Mouse (Mus musculus) heart, embryonic 16.5 days (tissue): ENCODE measurements at regions not wholly inside any gene's neighbourhood (a gene's known extent, or its start where the extent isn't known, plus 50 kb on each side); places are given as distances from the start of the nearest gene placed in this dataset.

ENCODE experiments used
- ATAC-seq: fragments of 200-750 bp; cut with Nextera tagmentation; replicated peaks from 2 replicates; pipeline ENCODE4 v1.8.0; 2017; ENCODE audit warnings: moderate number of reproducible peaks; ENCODE audit not compliant: insufficient read depth, low FRiP score; ENCODE audit errors: extremely low read depth
- H3K27ac ChIP-seq: fragments of 300-500 bp; sonication (generic); 2 replicates; pipeline ENCODE4 v1.5.1; 2014; ENCODE audit warnings: mild to moderate bottlenecking, low read length, control low read depth, moderate library complexity
- H3K27me3 ChIP-seq: fragments of 300-500 bp; sonication (generic); 2 replicates; pipeline ENCODE4 v1.6.1; 2014; ENCODE audit warnings: low read length, mixed read lengths; ENCODE audit not compliant: control insufficient read depth, insufficient read depth
- H3K36me3 ChIP-seq: fragments of 300-500 bp; sonication (generic); 2 replicates; pipeline ENCODE4 v1.6.1; 2014; ENCODE audit not compliant: control insufficient read depth, insufficient read depth
- H3K4me1 ChIP-seq: fragments of 300-500 bp; sonication (generic); 2 replicates; pipeline ENCODE4 v1.6.1; 2014; ENCODE audit warnings: low read length, mixed read lengths; ENCODE audit not compliant: control insufficient read depth, insufficient read depth
- H3K4me2 ChIP-seq: fragments of 300-500 bp; sonication (generic); 2 replicates; pipeline ENCODE4 v1.6.1; 2014; ENCODE audit warnings: low read depth, mild to moderate bottlenecking, control low read depth, low read length
- H3K4me3 ChIP-seq: fragments of 300-500 bp; sonication (generic); 2 replicates; pipeline ENCODE4 v1.5.1; 2014; ENCODE audit warnings: mild to moderate bottlenecking, control low read depth, low read length
- H3K9ac ChIP-seq: fragments of 300-500 bp; sonication (generic); 2 replicates; pipeline ENCODE4 v1.6.1; 2014; ENCODE audit warnings: low read length, control low read depth
- H3K9me3 ChIP-seq: fragments of 300-500 bp; sonication (generic); replicated peaks from 2 replicates; pipeline ENCODE4 v1.6.1; 2016; ENCODE audit warnings: low read length; ENCODE audit not compliant: control insufficient read depth
- WGBS: fragments of 180-500 bp; shearing (Covaris S2); extraction: QIAGEN DNeasy Blood & Tissue Kit; methylation state at CpG from one replicate; pipeline ENCODE4 v1.1.7; 2014; 5-methylcytosine and 5-hydroxymethylcytosine counted together

DNA sequence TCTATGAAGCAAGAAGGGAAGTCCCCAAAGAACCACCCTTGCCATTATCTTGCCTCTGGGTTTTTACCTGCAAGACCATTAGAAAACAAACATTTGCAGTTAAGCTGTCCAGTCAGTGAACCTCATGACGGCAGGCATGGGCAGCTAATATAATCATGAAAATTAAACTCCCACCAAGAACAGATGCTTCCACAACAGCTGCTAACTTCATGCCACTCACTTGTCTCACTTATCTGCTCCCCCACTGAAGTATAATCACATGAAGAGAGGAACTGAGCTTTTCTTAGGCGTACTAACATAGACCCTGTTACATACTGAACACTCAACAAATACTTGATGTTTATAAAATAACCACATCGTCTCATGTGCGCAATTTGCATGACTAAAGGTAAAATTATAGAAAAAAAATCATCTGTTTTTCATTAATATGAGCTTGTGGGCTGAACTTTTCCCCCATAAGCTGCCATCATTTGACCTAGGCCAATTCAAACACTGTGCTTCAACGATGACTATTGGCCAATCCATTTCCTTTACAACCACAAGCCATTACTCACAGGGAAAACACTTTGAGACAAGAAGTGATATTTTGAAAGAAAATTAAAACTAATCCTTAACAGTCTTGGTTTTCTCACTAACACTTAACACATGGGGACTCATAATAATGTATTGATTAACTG lies 267.1 kb downstream of the Nuf2 start:
- H3K36me3 ChIP-seq, result no peaks in the 10 kb centered on the region
- H3K9me3 ChIP-seq, result no peaks in the 10 kb centered on the region
- ATAC-seq, result no peak
- no peak overlapping the region for H3K27ac ChIP-seq
- WGBS, result 78% methylated on average over 5 of the region's 5 CpGs
- H3K4me1 ChIP-seq, result no peaks in the 10 kb centered on the region
- H3K4me2 ChIP-seq, result no peak overlapping the region
- no peaks in the 10 kb centered on the region for H3K27me3 ChIP-seq
- no peak overlapping the region for H3K9ac ChIP-seq
- no peak overlapping the region for H3K4me3 ChIP-seq

GRCm38 (mm10) chr1:169254250-169254937 lies 276.9 kb downstream of the Nuf2 start:
- no peak for ATAC-seq
- peaks cover 7% of the 10 kb centered on the region for H3K4me1 ChIP-seq
- WGBS, result 49% methylated on average over 7 of the region's 7 CpGs
- H3K27ac ChIP-seq, result no peak overlapping the region
- H3K4me2 ChIP-seq, result no peak overlapping the region
- H3K4me3 ChIP-seq, result no peak overlapping the region
- peaks cover 30% of the 10 kb centered on the region for H3K27me3 ChIP-seq
- no peaks in the 10 kb centered on the region for H3K36me3 ChIP-seq
- no peaks in the 10 kb centered on the region for H3K9me3 ChIP-seq
- no peak overlapping the region for H3K9ac ChIP-seq

- Histone ChIP-seq H3K9ac (no peak overlapping the region), H3K27ac (no peak overlapping the region), H3K9me3 (no peaks in the 10 kb centered on the region), H3K36me3 (no peaks in the 10 kb centered on the region), H3K27me3 (peaks cover 23% of the 10 kb centered on the region), H3K4me1 (peaks cover 10% of the 10 kb centered on the region), H3K4me2 (no peak overlapping the region), H3K4me3 (no peak overlapping the region)
- ATAC-seq, result peak; percentile 71
- WGBS, result 21% methylated on average over 2 of the region's 2 CpGs
Measured at GRCm38 (mm10) chr1:169252189-169252588, 279.1 kb downstream of the Nuf2 start.

- no peaks in the 10 kb centered on the region for H3K9me3 ChIP-seq
- peak; percentile 83 for ATAC-seq
- H3K4me3 ChIP-seq, result no peak overlapping the region
- 29% methylated on average over 7 of the region's 7 CpGs for WGBS
- 0 out of 2 replicates have a peak overlapping the region, but pooled peaks have one; percentile 11 for H3K4me2 ChIP-seq
- H3K36me3 ChIP-seq, result no peaks in the 10 kb centered on the region
- peaks cover 10% of the 10 kb centered on the region for H3K4me1 ChIP-seq
- no peak overlapping the region for H3K27ac ChIP-seq
- H3K9ac ChIP-seq, result no peak overlapping the region
- H3K27me3 ChIP-seq, result peaks cover 4% of the 10 kb centered on the region; the same call in 1 of the 2 replicates
Measured at GRCm38 (mm10) chr1:169249021-169249420, 282.2 kb downstream of the Nuf2 start.

- no peak overlapping the region for H3K4me3 ChIP-seq
- no peaks in the 10 kb centered on the region for H3K36me3 ChIP-seq
- ATAC-seq, result no peak
- H3K9me3 ChIP-seq, result no peaks in the 10 kb centered on the region
- WGBS, result 80% methylated on average over 2 of the region's 2 CpGs
- no peaks in the 10 kb centered on the region; the same call in 1 of the 2 replicates for H3K27me3 ChIP-seq
- H3K9ac ChIP-seq, result no peak overlapping the region
- peaks cover 4% of the 10 kb centered on the region for H3K4me1 ChIP-seq
- no peak overlapping the region for H3K4me2 ChIP-seq
- H3K27ac ChIP-seq, result no peak overlapping the region
Measured at GRCm38 (mm10) chr1:169240377-169240776, 290.9 kb downstream of the Nuf2 start.

DNA sequence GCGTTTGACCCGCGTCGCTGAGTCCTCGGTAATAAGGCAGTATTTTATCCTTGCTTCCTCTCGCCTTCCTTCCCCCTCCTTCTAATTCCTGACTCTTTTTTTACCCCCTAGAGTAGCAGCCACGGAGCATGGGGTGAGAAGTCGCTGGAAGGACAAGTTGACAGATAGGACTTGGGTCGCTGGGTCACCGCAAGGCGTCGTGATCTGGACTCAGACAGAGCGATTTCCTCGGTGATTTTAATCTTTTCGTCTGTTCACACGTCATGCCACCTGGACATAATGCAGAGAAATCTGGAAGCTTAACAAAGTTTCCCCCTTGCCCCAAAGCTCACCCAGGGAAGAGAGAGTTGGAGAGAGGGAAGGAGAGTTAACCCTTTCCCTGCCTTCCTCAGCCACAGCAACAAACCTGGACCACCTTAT lies 292.6 kb downstream of the Nuf2 start:
- peaks cover 8% of the 10 kb centered on the region for H3K4me1 ChIP-seq
- peak overlapping the region; percentile 41 for H3K4me2 ChIP-seq
- H3K36me3 ChIP-seq, result no peaks in the 10 kb centered on the region
- H3K9ac ChIP-seq, result no peak overlapping the region
- ATAC-seq, result no peak
- no peak overlapping the region for H3K27ac ChIP-seq
- 8% methylated on average over 16 of the region's 16 CpGs for WGBS
- no peak overlapping the region for H3K4me3 ChIP-seq
- no peaks in the 10 kb centered on the region for H3K9me3 ChIP-seq
- no peaks in the 10 kb centered on the region; the same call in 1 of the 2 replicates for H3K27me3 ChIP-seq

DNA sequence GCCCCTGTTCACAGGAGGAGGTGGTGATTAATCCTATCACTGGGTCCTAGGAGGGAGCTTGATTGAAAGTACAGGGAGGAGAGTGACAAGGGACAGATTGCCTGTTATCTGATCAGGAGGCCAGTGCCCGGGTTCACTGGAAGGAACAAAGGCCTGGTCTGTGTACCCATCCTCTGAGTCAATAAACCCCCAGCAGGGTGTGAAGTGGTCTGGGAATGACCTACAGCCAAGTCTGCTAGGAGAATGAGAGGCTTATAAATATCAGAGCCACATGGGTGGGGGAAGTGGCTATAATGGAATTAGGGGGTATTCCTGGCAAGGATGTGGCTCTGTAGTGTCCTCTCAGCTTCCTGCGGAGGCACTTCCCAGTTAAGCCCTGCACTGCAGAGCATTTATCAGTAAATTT lies 296.0 kb downstream of the Nuf2 start:
- ATAC-seq, result peak; percentile 49; the same call in 1 of the 2 replicates
- H3K27ac ChIP-seq, result no peak overlapping the region
- H3K4me2 ChIP-seq, result no peak overlapping the region
- peaks cover 8% of the 10 kb centered on the region for H3K4me1 ChIP-seq
- H3K9ac ChIP-seq, result no peak overlapping the region
- H3K36me3 ChIP-seq, result no peaks in the 10 kb centered on the region
- H3K27me3 ChIP-seq, result no peaks in the 10 kb centered on the region; the same call in 1 of the 2 replicates
- H3K4me3 ChIP-seq, result no peak overlapping the region
- no peaks in the 10 kb centered on the region for H3K9me3 ChIP-seq
- WGBS, result 10% methylated on average over 2 of the region's 2 CpGs

DNA sequence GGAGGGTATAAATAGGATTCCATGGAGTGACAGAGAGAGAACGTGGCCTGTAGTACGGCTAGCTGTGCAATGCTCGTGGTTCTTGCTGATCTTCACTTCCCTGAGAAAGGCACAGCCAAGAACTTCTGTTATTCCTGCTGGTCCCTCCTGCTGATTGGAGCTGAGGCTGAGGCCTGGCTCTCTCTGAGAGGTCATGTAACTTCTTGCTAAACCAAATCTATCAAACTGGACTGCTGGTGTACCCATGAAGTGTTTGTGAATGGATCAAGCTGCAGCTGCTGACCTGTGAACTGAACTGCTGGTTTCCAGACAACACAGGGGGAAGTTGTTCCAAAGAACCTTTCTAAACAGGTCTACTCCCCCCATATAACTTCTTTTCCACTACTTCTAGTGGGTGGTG lies 297.9 kb downstream of the Nuf2 start:
- Histone ChIP-seq H3K4me1 (peaks cover 8% of the 10 kb centered on the region), H3K9me3 (no peaks in the 10 kb centered on the region), H3K4me2 (no peak overlapping the region), H3K36me3 (no peaks in the 10 kb centered on the region), H3K4me3 (no peak overlapping the region), H3K27ac (no peak overlapping the region), H3K27me3 (no peaks in the 10 kb centered on the region), H3K9ac (no peak overlapping the region)
- 85% methylated on average over 3 of the region's 3 CpGs for WGBS
- no peak for ATAC-seq

DNA sequence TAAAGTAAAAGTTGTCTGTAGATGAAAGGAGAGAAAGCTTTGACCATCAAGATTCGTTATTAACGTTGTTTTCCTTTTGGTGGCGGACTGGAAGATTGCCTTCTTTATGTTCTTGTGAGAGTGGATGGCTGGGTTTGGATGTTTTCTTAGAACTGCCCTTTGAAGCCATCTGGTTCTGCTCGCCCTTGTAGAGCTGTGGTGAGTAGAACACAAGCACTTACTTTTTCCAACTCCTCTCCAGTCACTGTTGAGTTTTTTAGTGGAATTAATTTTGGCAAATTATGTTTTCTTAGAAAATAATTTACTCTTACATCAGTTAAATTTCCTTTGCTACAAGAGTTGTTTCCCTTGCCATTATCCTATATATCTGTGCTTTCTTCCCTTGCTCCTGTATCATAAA lies 301.2 kb downstream of the Nuf2 start:
- 73% methylated on average over 4 of the region's 4 CpGs for WGBS

More for the DNA sequence above, 301.2 kb downstream of the Nuf2 start:
- Histone ChIP-seq H3K27me3 (no peaks in the 10 kb centered on the region), H3K9me3 (peaks cover 4% of the 10 kb centered on the region; the same call in 1 of the 2 replicates), H3K27ac (no peak overlapping the region), H3K4me3 (no peak overlapping the region), H3K36me3 (no peaks in the 10 kb centered on the region), H3K4me1 (peaks cover under 1% of the 10 kb centered on the region), H3K4me2 (no peak overlapping the region), H3K9ac (no peak overlapping the region)
- ATAC-seq, result no peak
